ENCODE assay signal across 10 mouse cellular contexts in the genomic region with DNA sequence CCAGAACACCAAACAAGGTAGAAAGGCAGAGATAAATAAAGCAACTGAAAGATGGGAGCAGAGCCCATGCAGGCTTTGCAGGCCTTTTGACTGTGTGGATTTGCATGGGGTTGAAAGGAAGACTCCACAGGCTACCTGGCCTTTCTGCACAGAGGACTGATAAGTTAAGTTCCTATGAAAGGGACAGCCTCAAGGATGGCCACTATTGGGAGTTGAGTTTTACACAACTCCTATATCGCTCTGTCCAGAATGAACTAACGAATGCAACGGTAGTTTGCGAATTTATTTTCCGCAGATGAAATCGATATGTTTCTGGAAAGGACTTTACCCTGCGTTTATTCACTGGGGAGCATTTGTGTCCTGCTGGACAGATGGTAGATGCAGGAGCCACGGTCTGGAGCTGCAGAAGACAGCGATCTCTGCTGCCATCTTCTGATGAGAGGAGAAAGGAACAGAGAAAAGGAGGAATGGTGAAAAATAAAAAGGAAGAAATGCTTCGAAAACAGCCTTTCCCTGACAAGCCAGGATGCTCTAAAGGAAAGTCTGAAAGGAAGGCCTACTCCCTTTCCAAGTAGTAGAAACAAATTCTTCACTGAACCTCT.
DNase-seq lines count a peak whose midpoint lies in the region; ATAC-seq and TF ChIP-seq lines count a peak whose summit lies in the region.
"Had no signal": no experiment of that assay in that cellular context is flagged by ENCODE, and none has a peak within 500 bp of the region (broad histone marks: within the 10 kb centered on the region; RNA-seq: fewer than 3 reads in every experiment).

No protein-coding gene starts in this region.

- H3K4me1 ChIP-seq in kidney, postnatal 0 days (replicated peaks; ENCODE audit: insufficient read depth, low read length), result no peaks in the 10 kb centered on the region
- H3K4me1 ChIP-seq: megakaryocyte, embryonic 14.5 days had no signal

- H3K27me3 ChIP-seq in kidney, postnatal 0 days (ENCODE audit: insufficient read depth, low read length), result no peaks in the 10 kb centered on the region
- H3K27me3 ChIP-seq: limb, embryonic 13.5 days; megakaryocyte, embryonic 14.5 days had no signal

- H3K36me3 ChIP-seq in kidney, postnatal 0 days (ENCODE audit: insufficient read depth, low read length), result no peaks in the 10 kb centered on the region
- H3K36me3 ChIP-seq: limb, embryonic 13.5 days had no signal

- H3K4me3 ChIP-seq in kidney, postnatal 0 days (replicated peaks; ENCODE audit: low read depth, low read length), result no peak overlapping the region
- H3K4me3 ChIP-seq: limb, embryonic 13.5 days; megakaryocyte, embryonic 14.5 days had no signal

- H3K4me2 ChIP-seq in kidney, postnatal 0 days (ENCODE audit: low read length), result no peak overlapping the region
- H3K4me2 ChIP-seq: limb, embryonic 13.5 days had no signal

- peak; percentile 62 for TF ChIP-seq CTCF in kidney, postnatal 0 days (IDR thresholded peaks at IDR 0.05; ENCODE audit: low read depth)

- H3K9ac ChIP-seq in kidney, postnatal 0 days (ENCODE audit: low read depth, low read length), result no peak overlapping the region
- H3K9ac ChIP-seq: limb, embryonic 13.5 days had no signal

- no peaks in the 10 kb centered on the region for H3K9me3 ChIP-seq in kidney, postnatal 0 days (replicated peaks; ENCODE audit: low read length)
- H3K9me3 ChIP-seq: megakaryocyte, embryonic 14.5 days had no signal

- peak; percentile 50 for DNase-seq in kidney, postnatal 0 days (ENCODE audit: low spot score)
- no peak for DNase-seq in kidney, adult 9 months
- peak; percentile 9 to 17 for DNase-seq in cerebellum, postnatal 36 days
- peak; percentile 26 to 74 for DNase-seq in frontal cortex, adult 2 months (ENCODE audit: extremely low spot score in 1 of 2, low spot score in 1 of 2)
- DNase-seq in retina, embryonic 14.5 days (ENCODE audit: low spot score), result peak; percentile 7
- no peak for DNase-seq in thymus, postnatal 4 days
- no peak for DNase-seq in spleen, postnatal 36 days (ENCODE audit: low spot score in 2 of 2)
- DNase-seq: thymus, postnatal 14 days had no signal

- ATAC-seq in kidney, postnatal 0 days (replicated peaks; ENCODE audit: low FRiP score, low read depth), result no peak

- 53% methylated on average over 10 of the region's 10 CpGs for WGBS in kidney, postnatal 0 days

- H3K27ac ChIP-seq in kidney, postnatal 0 days, result no peak overlapping the region
- H3K27ac ChIP-seq: limb, embryonic 13.5 days had no signal

Comparison
In these comparisons a context has a peak if more than half of its experiments do, and no peak if none do; other contexts are left out.
1. DNase-seq: peak in kidney, postnatal 0 days (single experiment), cerebellum, postnatal 36 days (2 of 2), frontal cortex, adult 2 months (2 of 2) and retina, embryonic 14.5 days (single experiment); none in kidney, adult 9 months (single experiment), thymus, postnatal 4 days (single experiment) and spleen, postnatal 36 days (0 of 2).